Mouse (Mus musculus) limb, embryonic 13.5 days (tissue): Measurements from ENCODE around the gene Ntng1. TPM values are rescaled to one million over a fixed set of nuclear protein-coding genes. Genes with fewer than 3 reads are reported as not detected.

ENCODE experiments used
- ATAC-seq: fragments of 200-750 bp; cut with Nextera tagmentation; 2 replicates; pipeline ENCODE4 v1.8.0; 2017; ENCODE audit warnings: low read depth, moderate number of reproducible peaks, moderate TSS enrichment; ENCODE audit not compliant: low FRiP score
- H3K27ac ChIP-seq: fragments of 300-500 bp; sonication (generic); 2 replicates; pipeline ENCODE4 v1.5.1; 2015; ENCODE audit warnings: inconsistent platforms, mild to moderate bottlenecking, moderate library complexity
- H3K27me3 ChIP-seq: fragments of 300-500 bp; sonication (generic); 2 replicates; pipeline ENCODE4 v1.6.1; 2015; ENCODE audit warnings: mild to moderate bottlenecking, inconsistent platforms
- H3K36me3 ChIP-seq: fragments of 300-500 bp; sonication (generic); 2 replicates; pipeline ENCODE4 v1.6.1; 2015; ENCODE audit warnings: inconsistent platforms, mild to moderate bottlenecking, moderate library complexity
- H3K4me1 ChIP-seq: fragments of 300-500 bp; sonication (generic); 2 replicates; pipeline ENCODE4 v1.6.1; 2015; ENCODE audit warnings: inconsistent platforms
- H3K4me2 ChIP-seq: fragments of 300-500 bp; sonication (generic); replicated peaks from 2 replicates; pipeline ENCODE4 v1.6.1; 2015; ENCODE audit warnings: inconsistent platforms, mild to moderate bottlenecking, moderate library complexity
- H3K4me3 ChIP-seq: fragments of 300-500 bp; sonication (generic); 2 replicates; pipeline ENCODE4 v1.5.1; 2015; ENCODE audit warnings: moderate library complexity, mild to moderate bottlenecking, inconsistent platforms
- H3K9ac ChIP-seq: fragments of 300-500 bp; sonication (generic); 2 replicates; pipeline ENCODE4 v1.6.1; 2015; ENCODE audit warnings: mild to moderate bottlenecking, inconsistent platforms
- H3K9me3 ChIP-seq: fragments of 300-500 bp; sonication (generic); 2 replicates; pipeline ENCODE4 v1.6.1; 2016; ENCODE audit warnings: inconsistent platforms
- WGBS: fragments of 180-500 bp; shearing (Covaris S2); methylation state at CpG from one replicate; pipeline ENCODE4 v1.1.7; 2015; 5-methylcytosine and 5-hydroxymethylcytosine counted together
- polyA plus RNA-seq: library from polyadenylated mRNA; unstranded; fragments of >200 nt; fragmentation: Nextera tagmentation; extraction: Ambion mirVana; gene quantifications from 2 replicates; pipeline ENCODE4 v1.2.1, GENCODE M21; 2015

Gene Ntng1
- 8.6 and 9.6 TPM in 2 replicates for polyA plus RNA-seq

DNA sequence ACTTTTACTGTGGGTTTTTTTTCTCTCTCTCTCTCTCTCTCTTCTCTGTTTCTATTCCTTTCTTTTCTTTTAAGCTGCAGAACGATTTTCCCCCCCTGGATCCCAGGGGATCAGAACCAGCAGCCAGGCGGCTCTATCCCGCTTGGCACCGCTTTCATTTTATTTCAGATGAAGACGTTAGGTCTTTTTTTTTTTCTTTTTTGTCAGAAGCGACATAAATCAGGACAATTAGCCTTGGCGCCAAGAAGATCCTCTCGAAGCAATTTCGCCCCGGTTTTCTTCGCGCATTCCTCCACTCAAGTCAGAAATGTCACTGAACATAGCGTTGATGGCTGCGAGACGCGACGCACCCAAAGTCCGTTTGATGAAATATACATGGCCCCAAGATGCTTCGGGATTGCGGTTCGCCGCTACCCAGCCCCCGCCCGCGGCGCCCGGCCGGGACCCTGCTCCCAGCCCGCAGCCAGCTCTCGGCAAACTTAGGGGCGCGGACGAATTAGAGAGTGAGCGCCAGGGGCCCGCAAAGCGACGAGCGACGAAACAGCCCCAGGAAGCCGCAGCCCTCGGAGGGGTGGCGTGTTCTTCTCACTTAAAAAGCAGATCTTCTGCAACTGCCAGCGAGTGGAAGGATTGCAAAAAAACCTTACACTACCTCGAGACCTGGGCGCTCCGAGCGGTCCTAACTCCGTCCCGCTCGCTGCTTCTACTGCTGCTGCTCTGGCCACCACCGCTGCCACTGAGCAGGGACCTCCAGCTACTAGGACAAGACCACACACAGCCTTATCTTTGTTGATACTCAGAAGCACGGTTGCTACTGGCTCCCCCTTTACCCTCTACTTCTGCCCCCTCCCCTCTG is at the start of gene Ntng1:
Gene Ntng1, minus strand, starts transcription at position 806 of the 856 bp plus-strand sequence.
- Histone ChIP-seq H3K27ac (no peak within 1 kb of the TSS), H3K4me2 (peak within 1 kb of the TSS; percentile 98), H3K27me3 (peaks cover 16% of the 10 kb centered on the region), H3K4me1 (peaks cover 15% of the 10 kb centered on the region; the same call in 1 of the 2 replicates), H3K9ac (peak within 1 kb of the TSS; percentile 77), H3K4me3 (peak within 1 kb of the TSS; percentile 66), H3K36me3 (no peaks in the 10 kb centered on the region), H3K9me3 (no peaks in the 10 kb centered on the region)
- WGBS: under 1% methylated on average over 52 of the region's 52 CpGs
- ATAC-seq: peak; percentile 64

- WGBS: 86% methylated on average over 5 of the region's 5 CpGs
- no peaks in the 10 kb centered on the region for H3K9me3 ChIP-seq
- H3K4me1 ChIP-seq: no peaks in the 10 kb centered on the region
- H3K27ac ChIP-seq: no peak overlapping the region
- H3K9ac ChIP-seq: no peak overlapping the region
- H3K4me3 ChIP-seq: no peak overlapping the region
- H3K27me3 ChIP-seq: no peaks in the 10 kb centered on the region
- no peak overlapping the region for H3K4me2 ChIP-seq
- no peaks in the 10 kb centered on the region for H3K36me3 ChIP-seq
- ATAC-seq: no peak
Measured at GRCm38 (mm10) chr3:110187401-110187948, 43.7 kb upstream of the Ntng1 start.

GRCm38 (mm10) chr3:110149089-110149488 is 5.3 kb upstream of the Ntng1 start:
- 82% methylated on average over 7 of the region's 7 CpGs for WGBS
- Histone ChIP-seq H3K4me1 (0 out of 2 replicates have a peak, but pooled peaks cover 1% of the 10 kb centered on the region), H3K9me3 (no peaks in the 10 kb centered on the region), H3K36me3 (no peaks in the 10 kb centered on the region), H3K27ac (no peak overlapping the region), H3K4me3 (no peak overlapping the region), H3K27me3 (peaks cover 12% of the 10 kb centered on the region), H3K4me2 (no peak overlapping the region), H3K9ac (no peak overlapping the region)
- ATAC-seq: no peak

DNA sequence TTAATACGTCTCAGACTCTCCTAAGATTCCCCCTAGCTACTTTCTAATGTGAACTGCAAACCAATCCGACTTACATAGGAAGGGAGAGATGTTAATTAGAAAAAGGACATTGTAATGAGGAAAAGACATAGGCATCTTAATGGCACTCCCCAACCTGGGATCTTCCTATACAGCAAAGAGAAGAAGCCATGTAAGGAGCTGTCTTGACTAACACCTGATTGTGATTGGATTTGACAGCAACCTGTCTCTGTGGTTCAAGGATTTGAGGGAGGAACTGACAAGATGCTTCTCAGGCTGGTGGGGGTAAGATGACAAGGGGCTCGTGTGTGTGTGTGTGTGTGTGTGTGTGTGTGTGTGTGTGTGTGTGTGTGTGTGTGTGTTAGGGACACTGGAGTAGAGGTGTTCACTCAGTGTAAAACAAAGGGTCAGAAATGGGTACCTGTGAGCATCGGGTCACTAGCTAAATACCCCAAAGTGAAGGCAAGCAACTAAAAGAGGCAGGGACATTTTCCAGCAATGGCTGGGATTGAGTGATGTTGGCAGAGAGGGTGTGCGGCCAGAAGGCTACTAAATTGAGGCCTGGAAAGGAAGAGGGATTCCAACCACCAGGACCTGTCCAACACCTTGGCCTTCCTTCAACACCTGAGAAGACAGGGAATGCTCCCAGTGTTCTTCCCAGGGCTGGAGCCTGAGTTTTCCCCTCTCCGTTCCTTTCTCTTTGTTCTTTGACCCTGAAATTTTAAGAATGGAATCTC is 667 bp upstream of the Ntng1 start:
- ATAC-seq: no peak
- H3K4me1 ChIP-seq: peaks cover 15% of the 10 kb centered on the region; the same call in 1 of the 2 replicates
- H3K27me3 ChIP-seq: peaks cover 16% of the 10 kb centered on the region
- 36% methylated on average over 6 of the region's 6 CpGs for WGBS
- peak overlapping the region; percentile 98 for H3K4me2 ChIP-seq
- no peaks in the 10 kb centered on the region for H3K36me3 ChIP-seq
- no peaks in the 10 kb centered on the region for H3K9me3 ChIP-seq
- H3K27ac ChIP-seq: no peak overlapping the region
- H3K4me3 ChIP-seq: peak overlapping the region; percentile 66; the same call in 1 of the 2 replicates
- no peak overlapping the region for H3K9ac ChIP-seq

DNA sequence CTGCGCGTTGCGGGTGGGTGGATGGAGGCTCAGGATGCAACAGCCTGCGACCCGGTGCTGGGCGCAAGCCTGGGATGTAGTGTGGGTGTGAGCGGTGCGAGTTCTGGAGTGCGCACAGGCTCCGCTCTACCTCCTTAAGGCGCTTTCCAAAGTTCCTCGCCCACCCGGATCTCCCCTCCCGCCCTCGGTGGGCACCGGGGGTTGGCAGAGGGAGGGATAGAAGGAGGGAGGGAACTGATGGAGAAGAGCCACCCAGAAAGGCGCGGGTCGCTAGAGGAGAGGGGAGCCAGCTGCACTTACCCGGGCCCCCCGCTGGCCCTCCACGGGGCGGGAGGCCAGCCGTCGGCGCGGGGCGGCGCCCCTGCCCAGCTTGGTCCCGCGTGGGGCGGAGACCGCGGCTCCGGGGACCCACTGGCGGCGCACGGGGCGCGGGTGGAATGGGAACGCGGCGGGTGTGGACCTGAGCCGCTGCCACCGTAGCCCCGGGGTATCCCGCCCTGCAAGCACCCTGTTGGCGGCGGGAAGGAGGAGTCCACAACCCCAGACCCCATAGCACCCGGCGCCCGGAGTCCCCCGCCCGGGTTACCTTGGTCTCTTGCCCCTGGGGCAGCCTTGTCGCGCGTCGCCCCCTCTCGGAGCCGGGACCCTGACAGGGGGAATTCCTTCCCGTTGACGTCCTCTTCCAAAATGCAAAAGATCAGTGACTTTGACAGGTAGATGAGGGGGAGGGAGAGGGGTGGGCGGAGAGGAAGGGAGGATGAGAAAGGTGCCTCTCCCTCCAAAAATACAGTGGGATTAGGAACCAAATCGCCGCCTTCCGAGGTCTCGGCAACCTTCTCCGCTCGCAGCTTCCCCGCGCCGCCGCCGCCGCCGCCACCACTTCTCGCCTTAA is 1.3 kb downstream of the Ntng1 start:
- Histone ChIP-seq H3K27ac (no peak overlapping the region), H3K4me2 (peak overlapping the region; percentile 98), H3K27me3 (peaks cover 16% of the 10 kb centered on the region), H3K4me3 (peak overlapping the region; percentile 66), H3K9me3 (no peaks in the 10 kb centered on the region), H3K9ac (peak overlapping the region; percentile 77), H3K36me3 (no peaks in the 10 kb centered on the region), H3K4me1 (peaks cover 15% of the 10 kb centered on the region; the same call in 1 of the 2 replicates)
- ATAC-seq: peak; percentile 60
- 1% methylated on average over 59 of the region's 77 CpGs for WGBS

GRCm38 (mm10) chr3:110141351-110142302 is 2.2 kb downstream of the Ntng1 start:
- Histone ChIP-seq H3K9ac (peak overlapping the region; percentile 77), H3K27ac (no peak overlapping the region), H3K4me3 (peak overlapping the region; percentile 66), H3K4me2 (peak overlapping the region; percentile 98), H3K9me3 (no peaks in the 10 kb centered on the region), H3K36me3 (no peaks in the 10 kb centered on the region), H3K27me3 (peaks cover 16% of the 10 kb centered on the region), H3K4me1 (peaks cover 15% of the 10 kb centered on the region; the same call in 1 of the 2 replicates)
- WGBS: 2% methylated on average over 13 of the region's 13 CpGs
- ATAC-seq: peak; percentile 12; the same call in 1 of the 2 replicates

GRCm38 (mm10) chr3:110136115-110136514 is 7.7 kb downstream of the Ntng1 start:
- H3K9ac ChIP-seq: no peak overlapping the region
- H3K27ac ChIP-seq: no peak overlapping the region
- ATAC-seq: peak; percentile 52; the same call in 1 of the 2 replicates
- no peaks in the 10 kb centered on the region for H3K9me3 ChIP-seq
- peaks cover 18% of the 10 kb centered on the region for H3K4me1 ChIP-seq
- H3K4me2 ChIP-seq: no peak overlapping the region
- H3K36me3 ChIP-seq: 0 out of 2 replicates have a peak, but pooled peaks cover 2% of the 10 kb centered on the region
- 0 out of 2 replicates have a peak, but pooled peaks cover 8% of the 10 kb centered on the region for H3K27me3 ChIP-seq
- 3% methylated on average over 1 of the region's 1 CpGs for WGBS
- no peak overlapping the region for H3K4me3 ChIP-seq

GRCm38 (mm10) chr3:110133150-110133549 is 10.7 kb downstream of the Ntng1 start:
- Histone ChIP-seq H3K36me3 (0 out of 2 replicates have a peak, but pooled peaks cover 2% of the 10 kb centered on the region), H3K9ac (no peak overlapping the region), H3K4me3 (no peak overlapping the region), H3K27ac (no peak overlapping the region), H3K27me3 (0 out of 2 replicates have a peak, but pooled peaks cover 8% of the 10 kb centered on the region), H3K4me1 (peaks cover 18% of the 10 kb centered on the region), H3K9me3 (no peaks in the 10 kb centered on the region), H3K4me2 (no peak overlapping the region)
- WGBS: 76% methylated on average over 9 of the region's 9 CpGs
- ATAC-seq: no peak

- Histone ChIP-seq H3K36me3 (0 out of 2 replicates have a peak, but pooled peaks cover 2% of the 10 kb centered on the region), H3K27me3 (0 out of 2 replicates have a peak, but pooled peaks cover 8% of the 10 kb centered on the region), H3K4me3 (no peak overlapping the region), H3K27ac (no peak overlapping the region), H3K9me3 (no peaks in the 10 kb centered on the region), H3K4me1 (peaks cover 18% of the 10 kb centered on the region), H3K4me2 (no peak overlapping the region), H3K9ac (no peak overlapping the region)
- WGBS: 61% methylated on average over 8 of the region's 8 CpGs
- ATAC-seq: no peak
Measured at GRCm38 (mm10) chr3:110132289-110132688, 11.5 kb downstream of the Ntng1 start.
